In genomic region chr11:48837310-48838180, GRCm38 (mm10) we compare ENCODE assay signal across 8 mouse cellular contexts. TPM values are rescaled to one million over a fixed set of nuclear protein-coding genes. Genes with fewer than 3 reads are reported as not detected.
DNase-seq lines count a peak whose midpoint lies in the region; ATAC-seq and TF ChIP-seq lines count a peak whose summit lies in the region.

No protein-coding gene starts in this region.

- H3K27ac ChIP-seq in forebrain, postnatal 0 days (ENCODE audit: low read depth, low read length), result peak overlapping the region; percentile 72
- H3K27ac ChIP-seq in macrophage, result 0 out of 2 replicates have a peak overlapping the region, but pooled peaks have one; percentile 8

- TF ChIP-seq CTCF in forebrain, postnatal 0 days (IDR thresholded peaks at IDR 0.05; ENCODE audit: low read depth), result peak; percentile 3; the same call in 1 of the 2 replicates

- no peaks in the 10 kb centered on the region for H3K27me3 ChIP-seq in forebrain, postnatal 0 days (ENCODE audit: insufficient read depth, low read length)

- H3K9ac ChIP-seq in forebrain, postnatal 0 days, result peak overlapping the region; percentile 77

- peak overlapping the region; percentile 85 for H3K4me2 ChIP-seq in forebrain, postnatal 0 days (ENCODE audit: low read depth)

- no peaks in the 10 kb centered on the region for H3K79me2 ChIP-seq in macrophage (ENCODE audit: inconsistent target)

- peak; percentile 34 for ATAC-seq in forebrain, postnatal 0 days
- ATAC-seq in hematopoietic stem cell, adult 5-6 weeks (replicated peaks in 1 of 2; ENCODE audit: insufficient read depth in 1 of 2, low FRiP score in 2 of 2, low TSS enrichment in 1 of 2, low read depth in 1 of 2, poor library complexity in 2 of 2, severe bottlenecking in 2 of 2), result 0 out of 4 replicates have a peak, but pooled peaks have one; percentile 19 to 22

- no peaks in the 10 kb centered on the region for H3K9me3 ChIP-seq in forebrain, postnatal 0 days (ENCODE audit: low read length)

- H3K4me1 ChIP-seq in forebrain, postnatal 0 days (ENCODE audit: insufficient read depth), result peaks cover 7% of the 10 kb centered on the region

- 4% methylated on average over 75 of the region's 77 CpGs for WGBS in forebrain, postnatal 0 days
- WGBS in macrophage (ENCODE audit: missing documents), result 1% methylated on average over 75 of the region's 77 CpGs

- peak; percentile 82 for DNase-seq in MN1 (ENCODE audit: low spot score)
- DNase-seq in cerebellum, adult 8-10 months, result peak; percentile 71
- DNase-seq in forebrain, postnatal 0 days, result peak; percentile 71
- DNase-seq in left cerebral cortex, adult 8-10 months (ENCODE audit: low spot score in 2 of 2), result peak; percentile 36 to 43
- DNase-seq in right cerebral cortex, adult 2 months (ENCODE audit: low spot score in 2 of 2), result peak; percentile 38 to 58
- peak; percentile 75 for DNase-seq in urinary bladder, adult 2 months (ENCODE audit: low spot score)

- H3K4me3 ChIP-seq in forebrain, postnatal 0 days (ENCODE audit: low read depth, low read length), result peak overlapping the region; percentile 69
- peak overlapping the region; percentile 51 for H3K4me3 ChIP-seq in macrophage (ENCODE audit: inconsistent target)

- no peaks in the 10 kb centered on the region for H3K36me3 ChIP-seq in forebrain, postnatal 0 days (ENCODE audit: insufficient read depth)
- no peaks in the 10 kb centered on the region for H3K36me3 ChIP-seq in macrophage (ENCODE audit: inconsistent target)

RNA-seq across cellular contexts. Expression of gene Gm12184, which starts 11.1 kb away (rescaled TPM):
- 8.0 and 9.3 TPM in 2 replicates for total RNA-seq in forebrain, postnatal 0 days (2014; rRNA removed)
- 3.7 and 5.0 TPM in 2 replicates for polyA plus RNA-seq in forebrain, postnatal 0 days (2015; fragmentation: Nextera tagmentation; extraction: Ambion mirVana)
- 19.9 and 23.2 TPM in 2 replicates for total RNA-seq in hematopoietic stem cell, adult 5-6 weeks (2017)
- 1 to 10 TPM in 1 of 4 experiments, under 1 TPM in 3; 0.38 to 1.8 (median 0.45) TPM for total RNA-seq in left cerebral cortex, adult 8-10 months (2022)
- total RNA-seq in macrophage (2018; cell fraction: chromatin; rRNA removed), result 1 to 10 TPM in 4 of 26 experiments, under 1 TPM in 1, not detected in 21; 0.98 to 1.4 (median 1.3) TPM
- 1 to 10 TPM in 21 of 26 experiments, under 1 TPM in 5; 0.47 to 2.3 (median 1.5) TPM for total RNA-seq in macrophage (2018; cell fraction: cytosol; rRNA removed)
- total RNA-seq in macrophage (2018; cell fraction: nucleus; rRNA removed), result 1 to 10 TPM in 3 of 26 experiments, under 1 TPM in 10, not detected in 13; 0.40 to 5.6 (median 0.67) TPM
- 0.75 to 2.7 TPM (median 1.7 TPM) in 3 replicates for polyA plus RNA-seq in macrophage (2018)
- 20.8 and 23.2 TPM in 2 replicates for polyA plus RNA-seq in urinary bladder, adult 2 months (2012; rRNA removed)

RNA-seq across cellular contexts. Expression of gene Trim7, which starts 11.6 kb away (rescaled TPM):
- 5.6 and 9.5 TPM in 2 replicates for total RNA-seq in forebrain, postnatal 0 days (2014; rRNA removed)
- 1.9 and 2.5 TPM in 2 replicates for polyA plus RNA-seq in forebrain, postnatal 0 days (2015; fragmentation: Nextera tagmentation; extraction: Ambion mirVana)
- 0.19 and 4.3 TPM in 2 replicates for total RNA-seq in hematopoietic stem cell, adult 5-6 weeks (2017)
- 1 to 10 TPM; 3.4 to 4.5 (median 3.8) TPM for total RNA-seq in left cerebral cortex, adult 8-10 months (2022)
- 10 to 100 TPM in 12 of 26 experiments, 1 to 10 TPM in 14; 2.1 to 26.6 (median 9.3) TPM for total RNA-seq in macrophage (2018; cell fraction: chromatin; rRNA removed)
- total RNA-seq in macrophage (2018; cell fraction: cytosol; rRNA removed), result 1 to 10 TPM in 20 of 26 experiments, under 1 TPM in 6; 0.29 to 2.5 (median 1.3) TPM
- total RNA-seq in macrophage (2018; cell fraction: nucleus; rRNA removed), result 10 to 100 TPM in 3 of 26 experiments, 1 to 10 TPM in 23; 1.7 to 11.6 (median 5.5) TPM
- polyA plus RNA-seq in macrophage (2018), result 1.1 to 1.4 TPM (median 1.2 TPM) in 3 replicates
- polyA plus RNA-seq in urinary bladder, adult 2 months (2012; rRNA removed), result 14.9 and 16.1 TPM in 2 replicates

RNA-seq across cellular contexts. Expression of gene Trim41, which starts 20.4 kb away (rescaled TPM):
- 42.2 and 47.1 TPM in 2 replicates for total RNA-seq in forebrain, postnatal 0 days (2014; rRNA removed)
- polyA plus RNA-seq in forebrain, postnatal 0 days (2015; fragmentation: Nextera tagmentation; extraction: Ambion mirVana), result 4.4 TPM in 2 replicates
- total RNA-seq in hematopoietic stem cell, adult 5-6 weeks (2017), result 54.7 and 74.2 TPM in 2 replicates
- total RNA-seq in left cerebral cortex, adult 8-10 months (2022), result 10 to 100 TPM; 57.7 to 65.7 (median 61.3) TPM
- 100 to 1,000 TPM in 17 of 26 experiments, 10 to 100 TPM in 9; 20.6 to 250 (median 130) TPM for total RNA-seq in macrophage (2018; cell fraction: chromatin; rRNA removed)
- 10 to 100 TPM; 16.9 to 87.7 (median 65.3) TPM for total RNA-seq in macrophage (2018; cell fraction: cytosol; rRNA removed)
- total RNA-seq in macrophage (2018; cell fraction: nucleus; rRNA removed), result 100 to 1,000 TPM in 10 of 26 experiments, 10 to 100 TPM in 16; 25.6 to 136 (median 96.6) TPM
- 40.1 to 48.8 TPM (median 47.2 TPM) in 3 replicates for polyA plus RNA-seq in macrophage (2018)
- polyA plus RNA-seq in urinary bladder, adult 2 months (2012; rRNA removed), result 34.8 and 37.5 TPM in 2 replicates

RNA-seq across cellular contexts. Expression of gene Irgm1, which starts 33.9 kb away (rescaled TPM):
- 3.0 and 6.7 TPM in 2 replicates for total RNA-seq in forebrain, postnatal 0 days (2014; rRNA removed)
- 3.5 and 4.9 TPM in 2 replicates for polyA plus RNA-seq in forebrain, postnatal 0 days (2015; fragmentation: Nextera tagmentation; extraction: Ambion mirVana)
- total RNA-seq in hematopoietic stem cell, adult 5-6 weeks (2017), result 85.2 and 86.7 TPM in 2 replicates
- total RNA-seq in left cerebral cortex, adult 8-10 months (2022), result 10 to 100 TPM in 2 of 4 experiments, 1 to 10 TPM in 2; 8.3 to 14.0 (median 10.7) TPM
- total RNA-seq in macrophage (2018; cell fraction: chromatin; rRNA removed), result 100 to 1,000 TPM in 15 of 26 experiments, 10 to 100 TPM in 11; 20.5 to 641 (median 175) TPM
- total RNA-seq in macrophage (2018; cell fraction: cytosol; rRNA removed), result 100 to 1,000 TPM; 128 to 783 (median 543) TPM
- 100 to 1,000 TPM in 18 of 26 experiments, 10 to 100 TPM in 8; 75.1 to 591 (median 408) TPM for total RNA-seq in macrophage (2018; cell fraction: nucleus; rRNA removed)
- 118 to 323 TPM (median 130 TPM) in 3 replicates for polyA plus RNA-seq in macrophage (2018)
- polyA plus RNA-seq in urinary bladder, adult 2 months (2012; rRNA removed), result 30.5 and 54.8 TPM in 2 replicates

RNA-seq across cellular contexts. Expression of gene Rack1, which starts 37.4 kb away (rescaled TPM):
- 1,021 and 1,323 TPM in 2 replicates for total RNA-seq in forebrain, postnatal 0 days (2014; rRNA removed)
- polyA plus RNA-seq in forebrain, postnatal 0 days (2015; fragmentation: Nextera tagmentation; extraction: Ambion mirVana), result 368 and 466 TPM in 2 replicates
- 1,452 and 1,675 TPM in 2 replicates for total RNA-seq in hematopoietic stem cell, adult 5-6 weeks (2017)
- total RNA-seq in left cerebral cortex, adult 8-10 months (2022), result 100 to 1,000 TPM; 246 to 281 (median 256) TPM
- 100 to 1,000 TPM in 23 of 26 experiments, 10 to 100 TPM in 3; 65.6 to 268 (median 152) TPM for total RNA-seq in macrophage (2018; cell fraction: chromatin; rRNA removed)
- total RNA-seq in macrophage (2018; cell fraction: cytosol; rRNA removed), result 100 to 1,000 TPM; 274 to 584 (median 379) TPM
- total RNA-seq in macrophage (2018; cell fraction: nucleus; rRNA removed), result 100 to 1,000 TPM; 112 to 309 (median 144) TPM
- polyA plus RNA-seq in macrophage (2018), result 321 to 741 TPM (median 672 TPM) in 3 replicates
- polyA plus RNA-seq in urinary bladder, adult 2 months (2012; rRNA removed), result 1,217 and 1,275 TPM in 2 replicates

Comparison
In these comparisons a context has a peak if more than half of its experiments do, and no peak if none do; other contexts are left out.
1. Peak in every context shown above with its lines: DNase-seq, ATAC-seq, H3K4me3 ChIP-seq and H3K27ac ChIP-seq.